In the genomic region with DNA sequence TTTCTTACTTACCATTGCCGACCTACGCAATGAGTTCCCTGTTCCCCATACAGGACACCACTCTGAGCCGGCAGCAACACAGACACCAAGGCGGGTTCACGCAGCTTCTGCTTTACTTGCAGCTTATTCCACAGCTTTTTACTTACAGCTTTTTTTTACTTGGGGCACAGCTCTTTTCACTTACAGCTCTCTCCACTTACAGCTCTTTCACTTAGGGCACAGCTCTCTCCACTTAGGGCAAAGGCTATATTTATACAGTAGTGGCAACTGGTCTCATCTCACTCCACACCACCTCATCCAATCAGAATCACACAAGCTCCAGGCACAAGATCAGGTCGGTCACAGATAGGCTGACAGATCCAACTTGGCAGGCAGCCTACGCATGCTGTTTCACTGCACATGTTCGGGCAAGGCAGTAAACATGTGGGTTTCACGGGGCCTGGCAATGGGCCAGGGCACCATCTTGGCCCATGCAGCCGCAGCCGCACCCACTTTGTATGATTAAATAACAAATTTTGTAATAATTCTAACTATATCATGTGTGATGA, we compare ENCODE assay signal across 10 mouse cellular contexts.
DNase-seq lines count a peak whose midpoint lies in the region; ATAC-seq and TF ChIP-seq lines count a peak whose summit lies in the region.
"Had no signal": no experiment of that assay in that cellular context is flagged by ENCODE, and none has a peak within 500 bp of the region (broad histone marks: within the 10 kb centered on the region; RNA-seq: fewer than 3 reads in every experiment).

No protein-coding gene starts in this region.

- no peaks in the 10 kb centered on the region for H3K4me1 ChIP-seq in hindbrain, embryonic 16.5 days (ENCODE audit: control insufficient read depth, insufficient read depth, low read depth, low read length)
- H3K4me1 ChIP-seq in hindbrain, embryonic 10.5 days (replicated peaks) = no peaks in the 10 kb centered on the region
- H3K4me1 ChIP-seq in stomach, postnatal 0 days (replicated peaks; ENCODE audit: control insufficient read depth, insufficient read depth) = no peaks in the 10 kb centered on the region
- H3K4me1 ChIP-seq: embryonic facial prominence, embryonic 12.5 days; lung, embryonic 15.5 days had no signal

- no peak for TF ChIP-seq CTCF in stomach, postnatal 0 days (IDR thresholded peaks at IDR 0.05; ENCODE audit: low read depth)

- peak; percentile 48; the same call in 1 of the 2 replicates for ATAC-seq in hindbrain, embryonic 16.5 days
- peak; percentile 53; the same call in 1 of the 2 replicates for ATAC-seq in stomach, postnatal 0 days (ENCODE audit: low FRiP score, low TSS enrichment)

- H3K27ac ChIP-seq in hindbrain, embryonic 16.5 days (ENCODE audit: low read depth, low read length) = no peak overlapping the region
- H3K27ac ChIP-seq in hindbrain, embryonic 10.5 days = no peak overlapping the region
- H3K27ac ChIP-seq in stomach, postnatal 0 days (replicated peaks) = peak overlapping the region; percentile 49; the same call in 1 of the 2 replicates
- H3K27ac ChIP-seq: embryonic facial prominence, embryonic 12.5 days; lung, embryonic 15.5 days had no signal

- H3K4me2 ChIP-seq in hindbrain, embryonic 16.5 days (ENCODE audit: low read length) = no peak overlapping the region
- no peak overlapping the region for H3K4me2 ChIP-seq in stomach, postnatal 0 days (replicated peaks; ENCODE audit: low read depth)
- H3K4me2 ChIP-seq: embryonic facial prominence, embryonic 12.5 days; lung, embryonic 15.5 days had no signal

- H3K9ac ChIP-seq in hindbrain, embryonic 16.5 days (ENCODE audit: low read depth, low read length) = no peak overlapping the region
- H3K9ac ChIP-seq in stomach, postnatal 0 days (ENCODE audit: low read length) = no peak overlapping the region
- H3K9ac ChIP-seq: embryonic facial prominence, embryonic 12.5 days; lung, embryonic 15.5 days had no signal

- no peak overlapping the region for H3K4me3 ChIP-seq in hindbrain, embryonic 16.5 days (ENCODE audit: low read length)
- H3K4me3 ChIP-seq in hindbrain, embryonic 10.5 days = no peak overlapping the region
- no peak overlapping the region for H3K4me3 ChIP-seq in stomach, postnatal 0 days (ENCODE audit: low read depth, low read length)
- H3K4me3 ChIP-seq: embryonic facial prominence, embryonic 12.5 days; lung, embryonic 15.5 days had no signal

- WGBS in hindbrain, embryonic 16.5 days = 68% methylated on average over 11 of the region's 11 CpGs
- WGBS in hindbrain, embryonic 10.5 days = 92% methylated on average over 11 of the region's 11 CpGs
- 66% methylated on average over 11 of the region's 11 CpGs for WGBS in stomach, postnatal 0 days

- H3K36me3 ChIP-seq in hindbrain, embryonic 16.5 days (ENCODE audit: control insufficient read depth, insufficient read depth, low read length) = no peaks in the 10 kb centered on the region
- no peaks in the 10 kb centered on the region for H3K36me3 ChIP-seq in hindbrain, embryonic 10.5 days
- H3K36me3 ChIP-seq in stomach, postnatal 0 days (ENCODE audit: control insufficient read depth, insufficient read depth, low read length) = no peaks in the 10 kb centered on the region
- H3K36me3 ChIP-seq: embryonic facial prominence, embryonic 12.5 days; lung, embryonic 15.5 days had no signal

- H3K9me3 ChIP-seq in hindbrain, embryonic 16.5 days (ENCODE audit: control insufficient read depth, low read length) = no peaks in the 10 kb centered on the region
- no peaks in the 10 kb centered on the region for H3K9me3 ChIP-seq in hindbrain, embryonic 10.5 days
- no peaks in the 10 kb centered on the region for H3K9me3 ChIP-seq in stomach, postnatal 0 days (ENCODE audit: control insufficient read depth, low read length)
- H3K9me3 ChIP-seq: embryonic facial prominence, embryonic 12.5 days; lung, embryonic 15.5 days had no signal

- no peak for TF ChIP-seq EP300 in stomach, postnatal 0 days (optimal IDR thresholded peaks at IDR 0.05)

- H3K27me3 ChIP-seq in hindbrain, embryonic 16.5 days (replicated peaks; ENCODE audit: control insufficient read depth, insufficient read depth, low read length) = no peaks in the 10 kb centered on the region
- no peaks in the 10 kb centered on the region for H3K27me3 ChIP-seq in hindbrain, embryonic 10.5 days (ENCODE audit: insufficient read depth, poor library complexity, severe bottlenecking)
- no peaks in the 10 kb centered on the region for H3K27me3 ChIP-seq in stomach, postnatal 0 days (ENCODE audit: control insufficient read depth, insufficient read depth, low read length)
- H3K27me3 ChIP-seq: embryonic facial prominence, embryonic 12.5 days; lung, embryonic 15.5 days had no signal

- no peak for DNase-seq in hindbrain, embryonic 10.5 days (ENCODE audit: low spot score)
- DNase-seq in urinary bladder, postnatal 14 days (ENCODE audit: low spot score) = peak; percentile 15
- no peak for DNase-seq in urinary bladder, adult 2 months (ENCODE audit: low spot score)
- DNase-seq in layer of hippocampus, adult 9-11 months = peak; percentile 77
- peak; percentile 57 for DNase-seq in stomach, postnatal 0 days (ENCODE audit: low spot score)
- DNase-seq in kidney, postnatal 10 days = no peak
- DNase-seq in testis, postnatal 10 days (ENCODE audit: low spot score) = no peak

Comparison
In these comparisons a context has a peak if more than half of its experiments do, and no peak if none do; other contexts are left out.
1. DNase-seq: peak in urinary bladder, postnatal 14 days (single experiment), layer of hippocampus, adult 9-11 months (single experiment) and stomach, postnatal 0 days (single experiment); none in hindbrain, embryonic 10.5 days (single experiment), urinary bladder, adult 2 months (single experiment), kidney, postnatal 10 days (single experiment) and testis, postnatal 10 days (single experiment).